Mouse (Mus musculus) erythroblast, adult 5-6 weeks (primary cell): ENCODE data around the gene Trip10. TPM values are rescaled to one million over a fixed set of nuclear protein-coding genes. Genes with fewer than 3 reads are reported as not detected.
"Not testable (repeated sequence)": the region's sequence is repeated elsewhere in the genome, so short reads cannot be mapped to it uniquely, and the experiment has no call there.

Experiments
- ATAC-seq: replicated peaks from 2 replicates; pipeline ENCODE4 v1.8.0; 2016; ENCODE audit warnings: moderate number of reproducible peaks, mild to moderate bottlenecking, moderate TSS enrichment, inconsistent platforms; ENCODE audit not compliant: poor library complexity, low FRiP score, severe bottlenecking
- total RNA-seq, 2 experiments: library from RNA; stranded (forward) in 1 of 2; stranded (reverse) in 1 of 2; fragments of 150-400 nt in 1 of 2; fragments of 200-764, 138-1000 nt in 1 of 2; gene quantifications; 2 replicates each; pipeline versions ENCODE4 v1.2.3 to v1.2.4; 2015 to 2017; ENCODE audit warnings: low replicate concordance in 2 of 2

Trip10 gene
- total RNA-seq, 2 experiments from 2014 or later = 3.1 to 5.5 TPM

DNA sequence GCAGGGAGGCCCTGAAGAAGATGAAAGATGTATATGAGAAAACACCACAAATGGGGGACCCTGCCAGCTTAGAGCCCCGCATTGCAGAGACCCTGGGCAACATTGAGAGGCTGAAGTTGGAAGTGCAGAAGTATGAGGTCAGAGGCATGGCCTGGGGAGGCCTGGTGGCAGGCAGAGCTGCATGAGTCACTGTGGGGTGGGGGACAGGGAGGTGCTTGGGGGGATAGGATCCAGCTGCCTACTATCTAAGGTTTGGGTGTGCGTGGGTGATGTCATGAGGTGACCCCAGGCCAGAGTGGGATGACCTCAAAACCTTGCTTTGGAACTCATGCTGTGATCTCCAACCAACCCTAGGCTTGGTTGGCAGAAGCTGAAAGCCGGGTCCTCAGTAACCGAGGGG, 12.0 kb downstream of the Trip10 start:
- no peak for ATAC-seq

- no peak for ATAC-seq
Measured at GRCm38 (mm10) chr17:57261796-57262195, 12.5 kb downstream of the Trip10 start.

DNA sequence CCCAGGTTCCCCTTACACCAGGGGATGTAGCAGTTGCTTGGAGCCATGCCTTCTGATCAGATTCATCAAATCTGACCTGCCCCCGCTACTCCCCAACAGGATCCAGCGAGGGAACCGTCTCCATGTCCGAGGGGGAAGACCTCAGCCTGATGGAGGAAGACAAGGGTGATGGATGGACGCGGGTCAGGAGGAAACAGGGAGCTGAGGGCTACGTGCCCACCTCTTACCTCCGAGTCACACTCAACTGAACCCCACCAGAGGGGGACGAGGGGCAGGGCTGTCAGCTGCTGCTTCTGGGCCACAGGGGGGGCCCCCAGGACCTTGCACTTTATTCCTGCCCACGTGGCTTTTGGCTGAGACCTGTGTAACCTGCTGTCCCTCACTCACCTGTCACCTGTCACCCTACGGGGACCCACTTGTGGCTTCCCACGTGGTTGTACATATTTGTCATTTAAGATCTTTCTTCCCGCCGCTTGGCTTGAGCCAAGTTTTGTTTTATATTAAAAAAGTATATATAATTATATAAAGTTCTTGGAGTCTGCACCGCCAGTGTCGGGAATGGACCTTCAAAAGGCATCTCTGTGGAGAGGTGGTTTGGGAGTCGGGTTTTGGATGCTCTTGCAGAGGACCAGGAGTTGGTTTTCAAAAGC, 13.8 kb downstream of the Trip10 start:
- no peak for ATAC-seq

GRCm38 (mm10) chr17:57264164-57264563, 14.9 kb downstream of the Trip10 start:
- no peak for ATAC-seq

GRCm38 (mm10) chr17:57264972-57265945, 16.0 kb downstream of the Trip10 start:
- peak; percentile 71 for ATAC-seq

DNA sequence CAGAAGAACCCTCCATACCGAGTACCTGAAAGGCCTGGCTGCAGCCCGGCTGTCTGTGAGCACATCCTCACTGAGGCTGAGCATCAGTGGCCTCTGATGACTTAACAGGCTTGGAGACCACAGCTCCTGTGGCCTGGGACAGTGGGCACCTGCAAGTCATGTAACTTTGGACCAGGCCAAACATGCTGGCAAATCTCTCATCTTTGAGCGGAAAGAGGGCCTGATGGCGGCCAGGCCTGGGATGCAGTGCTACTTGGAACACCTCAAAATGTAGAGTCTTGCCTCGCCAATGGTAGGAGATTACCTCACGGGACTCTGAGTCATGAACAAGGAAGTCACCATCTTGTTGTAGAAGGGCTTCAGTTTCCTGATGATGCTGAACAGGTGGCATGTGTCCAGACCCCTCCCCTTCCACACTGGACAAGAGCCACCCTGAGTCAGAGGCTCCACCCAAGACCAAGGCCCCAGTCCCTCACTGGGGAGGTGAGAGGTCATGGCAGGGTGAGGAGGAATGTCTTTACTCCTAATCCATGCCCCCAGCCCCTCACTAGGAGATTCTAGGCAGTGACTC, 18.4 kb downstream of the Trip10 start:
- no peak for ATAC-seq

- ATAC-seq = no peak
Measured at GRCm38 (mm10) chr17:57271301-57271700, 22.0 kb downstream of the Trip10 start.

- ATAC-seq = no peak
Measured at GRCm38 (mm10) chr17:57273846-57274245, 24.6 kb downstream of the Trip10 start.

DNA sequence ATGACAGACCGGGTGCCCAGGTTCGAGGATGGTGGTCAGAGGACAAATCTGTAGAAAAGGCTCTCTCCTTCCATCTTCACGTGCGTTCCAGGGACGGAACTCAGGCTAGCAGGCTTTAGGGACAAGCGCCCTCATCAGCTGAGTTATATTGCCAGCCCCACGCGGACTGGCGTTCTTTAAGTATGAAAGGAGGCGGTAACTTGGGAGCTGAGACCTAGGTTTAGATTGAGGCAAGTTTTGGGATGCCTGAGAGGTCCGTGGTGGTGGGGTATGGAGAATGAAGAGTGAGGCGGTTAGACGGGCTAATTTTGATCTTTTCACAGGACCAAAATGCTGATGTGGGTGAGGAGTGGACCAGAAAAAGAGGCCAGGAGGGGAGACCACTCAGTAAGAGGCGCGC, 25.4 kb downstream of the Trip10 start:
- no peak for ATAC-seq

DNA sequence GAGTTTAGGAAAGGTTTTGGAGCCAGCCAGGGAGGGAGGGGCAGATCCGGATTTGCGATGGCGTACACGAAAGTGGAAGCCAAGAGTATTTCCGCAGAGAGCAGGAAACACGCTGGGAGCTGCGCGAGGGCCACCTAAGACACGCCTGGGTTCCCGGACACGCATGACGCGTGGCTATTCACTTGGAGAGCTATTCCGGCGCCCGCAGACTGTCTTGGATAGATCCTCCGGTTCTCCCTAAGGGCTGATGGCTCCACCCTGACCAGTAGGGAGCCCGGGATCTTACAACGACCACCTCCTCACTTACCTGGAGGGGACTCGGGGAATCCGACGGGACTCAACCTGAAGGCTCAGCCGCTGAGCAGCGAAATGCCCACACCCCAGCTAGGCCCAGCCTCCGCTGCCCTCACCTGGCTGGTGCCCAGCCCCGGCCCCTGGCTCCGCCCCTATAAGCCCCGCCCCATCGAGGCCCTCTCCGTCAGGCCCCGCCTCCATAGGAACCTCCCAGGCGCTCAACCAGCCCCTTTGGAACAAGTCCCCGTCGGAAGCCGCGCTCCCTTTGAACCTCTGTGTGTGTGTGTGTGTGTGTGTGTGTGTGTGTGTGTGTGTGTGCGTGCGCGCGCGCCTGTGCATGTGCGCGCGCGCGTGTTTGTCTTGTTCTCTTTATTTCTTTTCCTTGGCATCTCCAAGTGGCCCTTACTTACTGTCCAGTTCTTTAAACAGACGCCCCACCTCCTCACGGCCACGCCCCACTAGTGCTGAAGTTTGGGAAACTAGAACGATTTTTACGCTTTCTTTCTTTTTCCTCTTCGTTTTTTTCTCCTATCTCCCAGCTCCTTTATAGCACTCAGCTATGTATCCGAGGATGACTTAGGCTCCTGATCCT, 26.1 kb downstream of the Trip10 start:
- peak; percentile 70 for ATAC-seq

- no peak for ATAC-seq
Measured at GRCm38 (mm10) chr17:57275997-57276351, 26.7 kb downstream of the Trip10 start.

DNA sequence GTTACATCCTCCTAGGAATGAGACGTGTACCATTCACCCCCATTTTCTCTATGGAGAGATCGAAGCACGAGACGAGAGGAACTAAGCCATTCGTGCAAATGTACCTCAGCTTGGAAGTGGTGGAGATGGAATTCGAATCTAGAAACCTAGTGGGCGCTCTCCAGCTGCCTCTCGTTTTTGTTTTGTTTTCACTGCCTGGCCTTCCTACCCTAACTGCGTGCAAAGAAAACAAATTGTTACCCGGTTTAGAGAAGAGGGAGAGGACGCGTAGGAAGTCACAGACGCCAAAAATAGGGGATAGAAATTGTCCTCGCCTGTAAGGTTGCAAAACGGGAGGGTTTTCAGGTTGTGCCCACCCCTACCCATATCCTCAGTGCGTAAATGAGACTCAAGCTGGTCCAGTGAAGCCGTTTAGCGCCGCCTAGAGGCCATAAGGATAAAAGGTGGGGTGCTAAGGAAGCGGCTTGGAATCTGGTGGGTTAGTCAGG, 27.4 kb downstream of the Trip10 start:
- ATAC-seq = peak; percentile 75

DNA sequence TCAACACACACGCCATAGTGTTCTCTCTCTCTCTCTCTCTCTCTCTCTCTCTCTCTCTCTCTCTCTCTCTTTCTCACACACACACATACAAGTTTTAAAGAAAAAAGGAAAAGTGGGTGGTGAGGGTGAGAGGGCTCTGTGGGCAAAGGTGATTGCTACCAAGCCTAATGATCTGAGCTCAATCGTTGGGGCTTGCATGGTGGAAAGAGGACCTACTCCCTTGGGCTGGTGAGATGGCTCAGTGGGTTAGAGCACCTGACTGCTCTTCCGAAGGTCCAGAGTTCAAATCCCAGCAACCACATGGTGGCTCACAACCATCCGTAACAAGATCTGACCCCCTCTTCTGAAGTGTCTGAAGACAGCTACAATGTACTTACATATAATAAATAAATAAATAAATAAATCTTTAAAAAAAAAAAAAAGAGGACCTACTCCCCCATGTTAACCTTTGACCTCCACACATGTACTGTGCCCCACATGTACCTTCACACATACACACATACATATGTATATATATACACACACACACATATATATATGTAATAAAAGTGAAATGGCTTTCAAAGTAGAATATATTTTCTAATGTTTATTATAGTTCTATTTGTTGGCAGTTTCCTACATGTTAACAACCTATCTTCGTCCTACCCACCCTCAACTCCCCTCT, 28.5 kb downstream of the Trip10 start:
- ATAC-seq = not testable (repeated sequence)

DNA sequence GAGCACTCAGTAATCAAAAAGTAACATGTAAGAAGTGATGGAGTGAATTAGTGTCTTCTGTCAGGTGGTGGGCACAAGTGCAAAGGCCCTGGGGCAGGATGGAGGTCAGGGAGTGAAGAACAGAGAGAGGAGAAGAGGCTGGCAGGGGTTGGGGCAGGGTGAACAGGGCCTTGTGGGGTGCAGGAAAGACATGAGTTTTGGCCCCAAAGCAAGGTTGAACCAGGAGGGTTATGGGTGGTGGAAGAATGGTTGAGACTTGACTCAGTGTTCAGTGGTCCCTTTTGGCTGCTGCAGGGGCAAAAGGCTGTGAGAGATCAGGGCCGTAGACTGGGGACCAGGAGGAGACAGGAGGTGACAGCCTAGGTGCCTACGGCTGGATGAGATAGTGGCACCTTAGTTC, 29.3 kb downstream of the Trip10 start:
- ATAC-seq = no peak

GRCm38 (mm10) chr17:57278943-57279590, 29.8 kb downstream of the Trip10 start, which contains the start of gene Vav1:
Gene Vav1, plus strand, starts transcription at chr17:57279100.
- no peak for ATAC-seq

- no peak for ATAC-seq
Measured at GRCm38 (mm10) chr17:57279591-57280224, 30.5 kb downstream of the Trip10 start.

- ATAC-seq = no peak
Measured at GRCm38 (mm10) chr17:57280411-57280810, 31.2 kb downstream of the Trip10 start.

GRCm38 (mm10) chr17:57283906-57284305, 34.7 kb downstream of the Trip10 start:
- ATAC-seq = no peak
